Mouse (Mus musculus) intestine, embryonic 16.5 days (tissue): ENCODE data around the gene Lnx2. TPM values are rescaled to one million over a fixed set of nuclear protein-coding genes. Genes with fewer than 3 reads are reported as not detected.
A peak's percentile ranks its signal among the peaks of the same experiment; 100 is the strongest.

Experiments used
- ATAC-seq: fragments of 200-750 bp; cut with Nextera tagmentation; 2 replicates; pipeline ENCODE4 v1.8.0; 2017; ENCODE audit warnings: moderate TSS enrichment, moderate library complexity
- H3K27ac ChIP-seq: fragments of 300-500 bp; sonication (generic); 2 replicates; pipeline ENCODE4 v1.5.1; 2014; ENCODE audit warnings: mild to moderate bottlenecking, low read length
- H3K27me3 ChIP-seq: fragments of 300-500 bp; sonication (generic); replicated peaks from 2 replicates; pipeline ENCODE4 v1.6.1; 2014; ENCODE audit warnings: low read length, control low read depth, mixed read lengths; ENCODE audit not compliant: control insufficient read depth, insufficient read depth
- H3K36me3 ChIP-seq: fragments of 300-500 bp; sonication (generic); 2 replicates; pipeline ENCODE4 v1.6.1; 2014; ENCODE audit warnings: low read length, control low read depth; ENCODE audit not compliant: control insufficient read depth, insufficient read depth
- H3K4me1 ChIP-seq: fragments of 300-500 bp; sonication (generic); 2 replicates; pipeline ENCODE4 v1.6.1; 2014; ENCODE audit warnings: low read length, control low read depth, mixed read lengths; ENCODE audit not compliant: control insufficient read depth, insufficient read depth
- H3K4me2 ChIP-seq: fragments of 300-500 bp; sonication (generic); 2 replicates; pipeline ENCODE4 v1.6.1; 2014; ENCODE audit warnings: low read depth, low read length, control low read depth
- H3K4me3 ChIP-seq: fragments of 300-500 bp; sonication (generic); 2 replicates; pipeline ENCODE4 v1.5.1; 2014; ENCODE audit warnings: mild to moderate bottlenecking, low read length
- H3K9ac ChIP-seq: fragments of 300-500 bp; sonication (generic); 2 replicates; pipeline ENCODE4 v1.6.1; 2014; ENCODE audit warnings: low read depth, low read length
- H3K9me3 ChIP-seq: fragments of 300-500 bp; sonication (generic); 2 replicates; pipeline ENCODE4 v1.6.1; 2016; ENCODE audit warnings: low read length, control low read depth; ENCODE audit not compliant: control insufficient read depth
- WGBS: fragments of 180-500 bp; shearing (Covaris S2); extraction: QIAGEN DNeasy Blood & Tissue Kit; methylation state at CpG from one replicate; pipeline ENCODE4 v1.1.7; 2014; 5-methylcytosine and 5-hydroxymethylcytosine counted together
- polyA plus RNA-seq: library from polyadenylated mRNA; unstranded; fragments of >200 nt; fragmentation: Nextera tagmentation; extraction: Ambion mirVana; gene quantifications from 2 replicates; pipeline ENCODE4 v1.2.1, GENCODE M21; 2015

Lnx2 gene
- polyA plus RNA-seq, 1 experiment from 2014 or later = 15.2 TPM

DNA sequence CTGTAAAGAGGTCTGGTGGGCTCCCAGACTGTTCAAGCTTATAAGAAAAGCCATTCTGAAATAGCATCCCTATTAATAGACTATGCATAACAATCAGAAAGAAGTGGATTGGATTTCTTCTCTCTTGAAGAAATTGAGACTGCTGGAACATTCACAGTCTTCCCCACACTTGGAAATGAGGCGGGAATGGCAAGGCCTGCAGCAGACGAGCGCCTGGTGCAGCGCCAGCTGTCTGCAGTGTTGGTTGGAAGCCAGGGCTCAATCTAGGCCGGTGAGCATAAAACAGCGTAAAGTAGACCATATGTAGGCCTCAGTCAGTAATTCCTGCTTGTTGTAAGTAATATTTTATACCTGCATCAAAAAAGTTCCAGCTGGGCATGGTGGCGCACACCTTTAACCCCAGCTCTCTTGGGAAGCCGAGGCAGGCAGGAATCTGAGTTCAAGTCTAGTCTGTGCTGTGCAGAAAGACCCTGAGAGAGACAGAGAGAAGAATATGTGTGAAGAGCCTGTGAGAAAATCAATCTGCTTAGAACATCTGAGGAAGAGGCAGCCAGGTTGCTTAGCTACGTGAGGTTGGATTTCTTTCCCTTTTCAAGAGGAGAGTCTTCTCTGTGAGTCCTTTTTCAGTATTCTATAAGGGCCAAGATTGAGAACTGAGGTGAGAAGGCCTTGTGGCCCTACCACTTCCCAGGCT is 9.0 kb upstream of the Lnx2 start:
- Histone ChIP-seq H3K4me3 (no peak overlapping the region), H3K27me3 (no peaks in the 10 kb centered on the region), H3K36me3 (no peaks in the 10 kb centered on the region; the same call in 1 of the 2 replicates), H3K9me3 (no peaks in the 10 kb centered on the region), H3K4me2 (no peak overlapping the region), H3K4me1 (peaks cover 7% of the 10 kb centered on the region), H3K27ac (no peak overlapping the region), H3K9ac (no peak overlapping the region)
- 77% methylated on average over 9 of the region's 9 CpGs for WGBS
- ATAC-seq = no peak

DNA sequence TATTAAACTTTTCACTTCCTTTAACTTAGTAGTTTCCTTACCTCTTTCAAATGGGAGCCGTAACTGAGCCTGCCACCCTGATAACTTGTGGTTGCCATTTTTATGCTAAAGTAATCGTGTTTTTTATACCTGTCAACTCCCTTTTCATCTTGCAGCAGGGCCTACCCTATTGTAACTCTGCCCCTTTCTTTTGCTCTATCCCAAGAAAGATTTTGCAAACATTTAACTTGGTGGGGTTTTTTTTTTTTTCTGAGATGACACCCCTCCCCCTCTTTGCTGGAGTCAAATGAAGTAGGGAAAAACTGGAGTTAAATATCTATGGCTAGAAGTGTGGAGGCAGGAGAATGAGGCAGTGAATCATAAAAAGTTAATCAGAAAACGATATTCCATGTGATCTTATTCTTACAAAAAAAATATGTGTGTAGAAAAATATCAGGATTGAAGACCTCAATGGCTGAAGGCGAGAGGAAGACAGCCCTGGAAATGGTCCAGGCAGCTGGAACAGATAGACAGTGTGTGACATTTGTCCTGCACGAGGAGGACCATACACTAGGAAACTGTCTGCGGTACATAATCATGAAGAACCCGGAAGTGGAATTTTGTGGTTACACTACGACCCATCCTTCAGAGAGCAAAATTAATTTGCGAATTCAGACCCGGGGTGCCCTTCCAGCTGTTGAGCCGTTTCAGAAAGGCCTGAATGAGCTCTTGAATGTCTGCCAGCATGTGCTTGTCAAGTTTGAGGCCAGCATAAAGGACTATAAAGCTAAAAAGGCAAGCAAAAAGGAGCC is 1.9 kb upstream of the Lnx2 start:
- H3K9me3 ChIP-seq = no peaks in the 10 kb centered on the region
- peak overlapping the region; percentile 83 for H3K4me2 ChIP-seq
- H3K27ac ChIP-seq = peak overlapping the region; percentile 70
- peak overlapping the region; percentile 87 for H3K9ac ChIP-seq
- peaks cover 34% of the 10 kb centered on the region for H3K4me1 ChIP-seq
- H3K36me3 ChIP-seq = no peaks in the 10 kb centered on the region; the same call in 1 of the 2 replicates
- WGBS = 46% methylated on average over 11 of the region's 11 CpGs
- no peak for ATAC-seq
- H3K27me3 ChIP-seq = no peaks in the 10 kb centered on the region
- peak overlapping the region; percentile 84 for H3K4me3 ChIP-seq

DNA sequence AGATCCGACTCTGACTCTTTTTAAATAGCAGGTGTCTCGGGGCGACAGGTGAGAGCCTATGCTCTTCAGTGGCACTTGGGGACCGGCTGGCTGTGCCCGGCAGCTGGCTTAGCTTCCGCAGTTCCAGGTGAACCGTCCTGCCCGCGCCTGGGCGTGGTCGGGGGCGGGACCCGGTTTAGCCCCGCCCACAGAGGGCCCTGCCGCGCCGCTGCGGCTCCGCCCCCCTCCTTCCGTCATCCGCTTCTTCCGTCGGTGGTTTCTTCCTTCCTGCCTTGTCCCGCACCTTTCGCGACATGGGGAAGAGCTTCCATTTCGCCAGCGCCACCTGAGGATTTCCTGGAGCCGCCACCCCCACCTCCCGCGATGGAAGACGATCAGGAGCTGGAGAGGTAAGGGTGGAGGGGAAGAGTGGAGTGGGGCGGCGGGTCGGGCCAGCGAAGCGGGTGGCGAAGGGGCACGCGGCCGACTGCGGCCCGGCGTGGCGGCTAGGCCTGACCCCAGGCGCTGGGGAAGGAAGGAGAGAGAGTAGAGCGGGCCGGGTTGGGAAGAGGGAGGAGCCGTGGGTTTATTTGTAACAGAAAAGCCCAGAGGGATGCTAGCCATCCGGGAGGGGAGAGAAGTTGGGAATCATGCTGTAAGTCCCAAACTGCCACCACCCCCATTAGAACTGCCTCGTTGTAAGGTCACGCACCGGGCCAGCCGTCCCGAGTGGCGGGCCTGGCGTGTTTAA is 1.1 kb upstream of the Lnx2 start:
- Histone ChIP-seq H3K9ac (peak overlapping the region; percentile 87), H3K4me2 (peak overlapping the region; percentile 83), H3K9me3 (no peaks in the 10 kb centered on the region), H3K36me3 (no peaks in the 10 kb centered on the region; the same call in 1 of the 2 replicates), H3K4me1 (peaks cover 40% of the 10 kb centered on the region), H3K27me3 (no peaks in the 10 kb centered on the region), H3K27ac (peak overlapping the region; percentile 98), H3K4me3 (peak overlapping the region; percentile 84)
- WGBS = under 1% methylated on average over 56 of the region's 57 CpGs
- peak; percentile 77 for ATAC-seq

DNA sequence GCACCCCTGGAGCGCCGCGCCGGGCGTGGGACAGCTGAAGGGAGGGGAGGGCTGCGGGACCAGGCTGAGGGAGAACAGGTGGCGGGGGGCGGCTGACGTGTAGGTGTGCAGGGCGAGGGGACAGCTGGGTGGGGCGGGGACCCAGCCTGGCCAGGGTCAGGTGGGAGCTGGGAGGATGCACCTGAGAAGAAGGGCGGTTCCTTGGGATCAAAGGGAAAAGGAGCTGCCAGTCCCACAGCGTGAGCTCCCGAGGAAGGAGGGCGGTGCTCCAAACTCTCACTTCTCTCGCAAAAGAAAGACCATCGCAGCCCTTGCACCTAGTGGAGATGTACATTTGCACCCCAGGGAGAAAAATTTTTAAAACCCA is 396 bp upstream of the Lnx2 start, which contains the start of gene Polr1d:
TSS of gene Polr1d (plus strand) at position 252 of the 367 bp plus-strand sequence.
- Histone ChIP-seq H3K27ac (peak within 1 kb of the TSS; percentile 98), H3K9ac (peak within 1 kb of the TSS; percentile 93), H3K9me3 (no peaks in the 10 kb centered on the region), H3K36me3 (no peaks in the 10 kb centered on the region; the same call in 1 of the 2 replicates), H3K4me3 (peak within 1 kb of the TSS; percentile 84), H3K4me2 (peak within 1 kb of the TSS; percentile 83), H3K27me3 (no peaks in the 10 kb centered on the region), H3K4me1 (peaks cover 37% of the 10 kb centered on the region)
- ATAC-seq = peak; percentile 85
- 0% methylated on average over 17 of the region's 17 CpGs for WGBS

DNA sequence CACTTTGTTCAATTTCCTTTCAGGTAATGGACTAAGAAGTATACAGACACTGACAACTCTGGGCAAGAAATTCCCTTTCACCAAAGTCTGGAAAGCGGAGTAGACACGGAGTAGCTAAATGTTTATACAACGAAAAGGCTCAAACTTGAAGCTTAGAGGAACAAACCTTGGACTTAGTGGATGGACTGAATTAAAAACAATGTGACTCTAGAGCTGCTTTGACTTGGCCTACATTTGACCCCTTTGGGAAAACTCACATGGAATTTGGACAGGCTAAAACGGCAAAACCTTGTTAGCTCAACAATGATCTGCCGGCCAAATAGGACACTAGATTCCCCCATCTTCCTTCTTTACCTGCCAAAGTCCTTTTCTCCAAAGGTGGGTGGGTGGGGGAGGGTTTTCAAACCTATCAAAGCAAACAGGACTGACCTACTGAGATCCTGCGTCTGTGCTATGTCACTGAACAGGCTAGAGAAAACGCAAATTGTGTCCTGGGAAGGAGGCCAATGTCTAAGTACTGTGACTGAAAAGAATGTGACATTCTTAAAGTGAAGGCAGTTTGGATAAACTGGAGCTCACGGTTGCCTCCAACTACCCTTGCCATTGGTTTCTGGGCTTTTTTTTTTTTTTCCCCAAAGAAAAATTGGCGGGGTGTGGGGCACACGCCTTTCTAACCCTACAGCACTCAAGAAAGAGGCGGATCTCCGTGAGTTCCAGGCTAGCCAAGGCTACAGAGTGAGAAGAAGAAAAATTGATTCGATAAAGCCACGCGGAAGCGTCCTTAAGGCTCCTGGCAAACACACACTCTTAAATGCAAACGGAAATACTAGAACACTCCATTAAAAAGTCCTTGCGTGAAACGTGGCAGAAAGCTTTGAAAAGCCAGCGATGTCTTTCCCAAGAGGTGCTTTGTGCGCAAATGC is 1.0 kb downstream of the Lnx2 start:
- Histone ChIP-seq H3K9me3 (no peaks in the 10 kb centered on the region), H3K4me1 (peaks cover 40% of the 10 kb centered on the region), H3K27me3 (no peaks in the 10 kb centered on the region), H3K4me3 (peak overlapping the region; percentile 84), H3K4me2 (peak overlapping the region; percentile 73), H3K36me3 (no peaks in the 10 kb centered on the region), H3K27ac (peak overlapping the region; percentile 98), H3K9ac (peak overlapping the region; percentile 93)
- WGBS = 9% methylated on average over 21 of the region's 21 CpGs
- ATAC-seq = no peak

DNA sequence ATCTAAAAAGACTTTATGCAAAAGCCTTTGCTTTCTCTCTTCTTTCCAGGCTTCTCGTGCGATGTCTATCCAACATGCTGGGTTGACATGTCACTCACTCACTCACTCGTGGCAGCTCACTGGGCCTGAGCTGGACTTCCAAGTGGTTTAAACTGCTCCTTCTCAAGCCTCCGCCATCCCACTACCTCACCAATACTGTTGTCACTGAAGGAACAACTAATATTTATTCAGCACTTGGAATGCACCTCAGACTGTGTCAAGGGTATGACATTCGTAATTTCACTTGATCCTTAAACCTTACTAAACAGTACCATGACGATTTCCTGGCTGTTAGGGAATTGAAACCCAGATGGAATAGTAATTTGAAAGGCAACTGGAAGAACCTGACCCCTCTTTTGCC is 2.6 kb downstream of the Lnx2 start:
- H3K4me1 ChIP-seq = peaks cover 45% of the 10 kb centered on the region
- no peak overlapping the region for H3K9ac ChIP-seq
- no peaks in the 10 kb centered on the region for H3K9me3 ChIP-seq
- no peaks in the 10 kb centered on the region for H3K27me3 ChIP-seq
- WGBS = 85% methylated on average over 6 of the region's 6 CpGs
- no peaks in the 10 kb centered on the region for H3K36me3 ChIP-seq
- H3K4me3 ChIP-seq = no peak overlapping the region
- H3K4me2 ChIP-seq = no peak overlapping the region
- ATAC-seq = no peak
- no peak overlapping the region for H3K27ac ChIP-seq

DNA sequence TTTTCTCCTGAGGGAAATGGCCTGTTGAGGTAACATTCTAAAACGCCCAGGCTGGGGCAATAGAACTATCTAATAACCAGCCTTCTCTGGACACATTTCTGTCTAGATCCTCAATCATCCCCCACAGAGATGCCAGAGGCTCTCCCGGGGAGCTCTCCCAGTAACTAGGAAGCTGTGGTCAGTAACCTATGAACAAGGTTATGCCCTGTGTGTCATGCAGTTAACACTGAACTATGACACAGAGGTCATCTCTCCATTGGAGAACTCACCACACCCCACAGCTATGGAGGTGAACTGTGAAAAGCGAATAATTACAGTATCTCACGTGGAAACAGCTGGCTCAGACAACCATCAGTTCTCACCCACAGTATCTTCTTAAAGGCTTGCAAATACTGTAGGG is 4.5 kb downstream of the Lnx2 start:
- no peak for ATAC-seq
- H3K36me3 ChIP-seq = no peaks in the 10 kb centered on the region
- WGBS = 58% methylated on average over 4 of the region's 4 CpGs

DNA sequence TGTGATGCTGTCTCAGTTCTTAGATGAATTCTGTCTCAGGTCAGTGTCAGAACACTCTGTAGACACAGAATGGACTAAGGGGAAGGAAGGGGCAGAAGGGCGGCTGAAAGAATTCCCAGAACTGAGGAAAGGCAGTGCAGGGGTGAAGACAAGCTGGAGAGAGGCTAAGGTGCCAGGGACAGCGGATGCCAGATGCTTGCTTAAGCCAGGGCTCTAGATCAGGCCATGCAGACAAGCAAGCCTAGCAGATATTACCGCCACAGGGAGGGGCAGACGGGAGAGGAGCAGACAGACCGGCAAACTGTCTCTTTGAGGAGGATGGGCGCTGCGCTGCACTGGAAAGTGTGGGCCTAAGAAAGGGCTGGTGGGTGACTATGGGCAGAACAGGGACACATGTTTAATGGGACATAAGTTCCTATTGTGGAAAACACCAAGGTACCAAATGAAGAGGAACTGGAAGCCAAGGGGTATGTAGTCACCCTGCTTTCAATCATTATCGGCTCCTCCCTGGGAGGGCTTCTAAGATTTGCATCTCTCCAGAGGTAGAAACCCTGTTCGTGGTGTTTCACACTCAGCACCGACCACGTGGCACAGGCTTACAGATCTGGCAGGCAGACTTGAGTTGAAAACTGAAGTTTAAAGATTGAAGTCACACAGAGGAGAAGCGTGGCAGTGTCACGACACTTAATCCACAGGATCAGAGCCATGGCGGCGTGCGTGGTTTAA is 5.4 kb downstream of the Lnx2 start:
- Histone ChIP-seq H3K4me1 (peaks cover 45% of the 10 kb centered on the region), H3K4me2 (no peak overlapping the region), H3K36me3 (no peaks in the 10 kb centered on the region), H3K9ac (peak overlapping the region; percentile 34; the same call in 1 of the 2 replicates), H3K9me3 (no peaks in the 10 kb centered on the region), H3K4me3 (no peak overlapping the region), H3K27me3 (no peaks in the 10 kb centered on the region), H3K27ac (peak overlapping the region; percentile 15; the same call in 1 of the 2 replicates)
- ATAC-seq = no peak
- 72% methylated on average over 16 of the region's 16 CpGs for WGBS

More for the DNA sequence above, 4.5 kb downstream of the Lnx2 start:
- no peak overlapping the region for H3K4me2 ChIP-seq
- peaks cover 42% of the 10 kb centered on the region for H3K4me1 ChIP-seq
- H3K27me3 ChIP-seq = no peaks in the 10 kb centered on the region
- H3K27ac ChIP-seq = no peak overlapping the region
- H3K9me3 ChIP-seq = no peaks in the 10 kb centered on the region
- no peak overlapping the region for H3K4me3 ChIP-seq
- H3K9ac ChIP-seq = no peak overlapping the region
